Mouse (Mus musculus): ENCODE measurements at regions not wholly inside any gene's neighbourhood (a gene's known extent, or its start where the extent isn't known, plus 50 kb on each side); places are given as distances from the start of the nearest gene placed in this dataset.

GRCm38 (mm10) chr17:9848559-9849357, 179.2 kb upstream of the Pabpc6 start:
- no peak for DNase-seq

GRCm38 (mm10) chr17:9845451-9846075, 176.0 kb upstream of the Pabpc6 start:
- DNase-seq = no peak

GRCm38 (mm10) chr17:9841103-9841502, 171.6 kb upstream of the Pabpc6 start:
- no peak for DNase-seq

DNA sequence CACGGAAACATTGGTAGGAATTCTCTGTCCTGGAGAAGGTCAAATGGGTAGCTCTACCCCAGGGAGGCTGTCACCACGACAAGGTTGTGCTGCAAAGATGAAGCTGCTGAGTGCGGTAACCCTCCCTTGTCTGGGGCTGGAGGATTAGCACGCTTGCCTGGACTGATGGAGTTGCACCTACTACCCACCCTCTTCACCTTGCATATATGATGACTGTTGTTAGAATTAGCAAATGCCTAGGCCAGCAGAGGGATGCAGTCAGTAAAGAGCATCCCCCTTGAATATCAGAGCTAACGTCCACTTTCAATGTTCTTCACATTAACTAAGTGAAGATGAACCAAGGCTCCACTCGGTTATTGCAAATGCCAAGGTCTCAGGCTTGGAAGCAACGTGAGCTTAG, 169.7 kb upstream of the Pabpc6 start:
- peak; percentile 45 for DNase-seq

GRCm38 (mm10) chr17:9836995-9837842, 167.7 kb upstream of the Pabpc6 start:
- DNase-seq = peak; percentile 32

- DNase-seq = no peak
Observed at GRCm38 (mm10) chr17:9829895-9830294, 160.4 kb upstream of the Pabpc6 start.

- DNase-seq = no peak
Observed at GRCm38 (mm10) chr17:9821358-9821757, 151.8 kb upstream of the Pabpc6 start.

GRCm38 (mm10) chr17:9817056-9817455, 147.5 kb upstream of the Pabpc6 start:
- DNase-seq = no peak

DNA sequence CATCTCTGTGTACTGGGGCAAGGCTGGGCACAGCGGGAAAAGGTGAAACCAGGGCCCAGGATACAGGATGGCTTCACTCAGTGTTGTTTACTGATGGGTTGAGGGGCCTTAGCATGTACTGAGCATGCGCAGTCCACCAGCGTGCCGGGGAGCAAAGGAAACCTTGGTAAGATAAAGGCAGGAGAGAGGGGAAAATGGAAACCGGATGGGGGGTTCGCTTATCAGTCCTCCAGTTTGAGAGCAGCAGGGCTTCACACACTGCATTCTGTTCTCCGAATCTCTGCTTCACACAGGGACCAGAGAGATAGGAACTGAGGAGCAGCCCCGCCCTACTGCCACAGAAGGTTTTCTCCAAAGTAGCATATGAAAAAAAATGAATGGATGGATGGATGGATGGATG, 127.6 kb upstream of the Pabpc6 start:
- no peak for DNase-seq

DNA sequence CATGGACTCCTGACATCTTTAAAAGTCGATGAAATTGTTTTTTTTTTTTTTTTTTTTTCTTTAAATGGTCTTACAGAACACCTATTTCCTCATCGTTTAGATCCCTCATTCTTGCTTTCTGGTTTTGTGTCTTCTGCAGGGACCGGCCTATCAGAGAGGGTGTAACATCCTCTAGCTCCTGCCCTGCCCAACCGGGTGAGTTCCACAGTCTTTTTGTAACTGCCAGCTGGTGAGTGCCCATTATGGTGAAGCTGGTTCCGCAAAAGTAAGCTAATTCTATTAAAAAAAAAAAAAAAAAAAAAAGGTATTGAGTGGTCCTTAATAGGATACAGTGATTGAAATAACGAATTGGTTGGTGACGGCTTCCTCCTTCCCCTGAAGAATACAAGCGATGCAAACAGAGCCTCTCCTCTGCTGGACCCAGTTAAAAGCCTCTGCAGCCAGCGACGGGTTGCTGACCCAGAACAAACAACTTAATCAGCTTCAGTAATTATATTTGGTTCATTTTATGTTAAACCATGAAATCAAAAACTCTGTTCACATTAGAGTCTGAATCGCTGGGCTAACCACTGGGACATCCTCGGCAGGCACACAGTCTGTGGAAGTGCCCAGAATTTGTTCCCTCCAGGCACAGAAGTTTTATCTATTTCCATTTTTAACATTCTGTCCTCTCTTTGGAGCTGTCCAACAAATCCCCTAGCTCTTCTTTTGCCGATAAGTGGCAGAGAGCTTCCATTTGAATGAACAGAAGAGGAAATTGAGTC, 126.9 kb upstream of the Pabpc6 start:
- DNase-seq = no peak

GRCm38 (mm10) chr17:9778866-9779265, 109.3 kb upstream of the Pabpc6 start:
- no peak for DNase-seq

DNA sequence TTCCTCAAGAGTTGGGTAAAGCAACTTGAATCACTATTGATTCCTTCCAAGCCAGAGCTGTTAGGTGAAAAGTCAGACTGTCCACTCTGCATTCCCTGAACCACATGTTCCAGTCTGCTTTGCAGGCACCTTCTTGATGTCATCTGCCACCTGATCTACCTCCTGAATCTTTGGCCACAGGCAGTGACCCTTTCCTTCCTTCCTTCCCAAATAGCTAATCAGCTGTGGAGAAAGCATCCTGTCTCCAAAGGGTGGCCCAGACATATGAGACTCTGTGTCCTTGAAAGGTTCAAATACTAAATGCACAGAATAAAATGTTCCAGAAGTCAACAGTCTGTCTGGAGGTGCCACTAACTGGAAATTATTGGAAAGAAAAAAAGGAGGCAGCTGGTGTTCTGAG, 107.6 kb upstream of the Pabpc6 start:
- no peak for DNase-seq

DNA sequence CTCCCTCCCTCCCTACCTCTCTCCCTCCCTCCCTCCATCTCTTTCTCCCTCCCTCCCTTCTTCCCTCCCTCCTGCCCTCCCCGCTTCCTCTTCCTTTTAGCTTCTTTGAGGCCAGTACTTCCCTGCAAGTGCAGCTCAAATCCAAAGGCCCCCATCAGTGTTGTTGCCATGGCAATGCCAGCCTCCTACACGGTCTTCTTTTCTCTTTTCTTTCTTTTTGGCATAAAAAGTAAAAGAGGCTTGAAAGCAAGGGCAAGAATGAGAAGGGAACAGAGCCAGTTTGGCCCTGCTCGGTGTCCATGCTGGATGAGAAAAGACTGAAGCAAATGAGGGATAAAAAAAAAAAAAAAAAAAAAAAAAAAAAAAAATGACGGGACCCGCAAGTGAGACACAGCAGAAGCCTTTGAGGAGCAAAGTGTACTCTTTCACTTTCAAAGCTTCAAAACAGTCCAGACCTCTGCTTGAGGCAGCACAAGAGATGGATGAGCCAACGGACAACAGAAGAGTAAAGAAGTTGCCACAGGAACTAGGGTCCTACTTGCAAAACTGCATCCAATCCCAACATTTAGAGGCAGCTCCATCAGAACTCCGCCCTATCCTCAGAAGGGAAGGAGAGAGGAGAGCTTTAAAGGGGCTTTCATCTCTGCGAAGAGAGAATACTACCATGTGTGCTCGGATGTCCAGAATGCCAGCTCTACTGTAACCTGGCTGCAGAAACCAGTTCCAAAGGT, 106.9 kb upstream of the Pabpc6 start:
- DNase-seq = no peak

DNA sequence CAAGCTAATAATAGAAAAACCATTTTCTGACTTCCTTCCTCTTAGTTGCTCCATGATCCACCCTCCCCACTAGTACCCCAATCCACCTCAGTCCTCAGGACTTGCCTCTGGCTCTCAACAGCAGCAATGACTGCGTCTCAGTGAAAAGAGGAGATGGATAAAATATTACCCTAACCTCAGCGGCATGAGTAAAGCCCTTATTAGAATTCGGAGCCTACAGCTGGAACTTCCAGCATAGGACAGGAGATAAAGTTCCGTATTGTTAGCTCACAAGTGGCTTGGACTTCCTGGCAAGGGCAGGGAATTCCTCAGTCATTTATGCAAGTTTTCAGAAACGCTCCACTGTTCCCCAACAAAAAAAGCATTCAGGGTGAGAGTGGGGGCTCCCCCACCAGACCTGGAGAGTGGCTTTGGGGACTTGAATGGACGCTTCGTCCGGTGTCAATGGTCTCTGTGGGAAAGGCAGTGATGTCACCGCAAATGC, 106.2 kb upstream of the Pabpc6 start:
- no peak for DNase-seq

DNA sequence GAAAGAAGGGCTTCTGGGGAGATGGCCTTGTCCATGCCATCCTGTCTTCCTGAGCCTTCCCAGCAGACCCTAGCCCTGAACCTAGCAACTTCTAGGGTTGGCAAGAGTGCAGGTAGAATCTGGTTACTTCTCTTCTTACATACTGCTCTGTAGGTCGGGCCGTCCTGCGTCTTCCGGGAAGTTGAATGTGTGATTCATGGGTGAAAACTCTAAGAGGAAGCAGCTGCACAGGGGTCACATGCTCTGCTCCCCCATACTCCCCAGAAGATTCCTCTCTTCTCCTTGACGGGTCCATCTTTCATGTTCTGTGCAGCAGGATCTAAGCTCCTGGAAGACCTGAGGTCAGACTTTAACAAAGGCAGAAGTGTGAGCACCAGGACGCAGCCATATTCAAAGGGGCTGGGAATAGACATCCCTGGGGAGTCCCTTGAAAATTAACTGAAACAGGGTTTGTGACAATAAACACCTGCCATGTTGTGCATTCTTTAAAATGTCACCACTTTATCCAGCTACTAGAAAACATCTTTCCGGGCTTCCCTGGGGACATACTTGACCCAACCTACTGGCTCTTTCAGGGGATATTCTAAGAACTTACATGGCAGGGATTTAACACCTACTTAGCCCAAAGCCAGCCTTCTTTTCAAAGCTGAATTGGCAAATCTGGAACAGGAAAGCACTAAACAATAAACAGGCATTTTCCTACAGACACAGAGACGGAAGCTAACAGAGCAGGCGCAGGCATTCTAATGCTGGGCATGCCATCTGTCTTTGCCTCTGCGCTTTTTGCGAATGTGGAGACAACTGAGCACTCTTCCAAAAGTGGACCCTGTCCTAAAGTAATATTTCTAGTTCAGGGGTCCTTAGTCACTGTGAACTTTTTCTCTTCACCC, 105.5 kb upstream of the Pabpc6 start:
- DNase-seq = no peak

GRCm38 (mm10) chr17:9773744-9774143, 104.2 kb upstream of the Pabpc6 start:
- no peak for DNase-seq

DNA sequence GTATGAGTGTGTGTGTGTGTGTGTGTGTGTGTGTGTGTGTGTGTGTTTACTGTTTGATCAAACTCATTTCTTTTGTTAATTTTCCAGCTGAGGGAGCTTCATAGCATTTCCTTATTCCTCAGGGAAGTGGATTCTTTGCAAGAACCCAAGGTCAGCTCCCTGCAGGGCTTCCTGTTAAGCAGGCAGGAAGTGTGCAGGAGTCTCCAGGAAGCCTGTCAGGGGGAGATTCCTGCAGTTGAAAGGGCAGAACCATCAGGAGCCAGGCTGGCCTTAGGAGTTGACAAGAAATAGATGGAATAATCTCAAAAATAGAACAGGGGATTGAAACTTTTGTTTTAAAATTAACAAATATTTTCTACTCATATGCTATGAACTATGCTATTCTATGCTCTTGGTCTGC, 98.8 kb upstream of the Pabpc6 start:
- peak; percentile 39 for DNase-seq

GRCm38 (mm10) chr17:9765680-9766250, 96.2 kb upstream of the Pabpc6 start:
- no peak for DNase-seq

DNA sequence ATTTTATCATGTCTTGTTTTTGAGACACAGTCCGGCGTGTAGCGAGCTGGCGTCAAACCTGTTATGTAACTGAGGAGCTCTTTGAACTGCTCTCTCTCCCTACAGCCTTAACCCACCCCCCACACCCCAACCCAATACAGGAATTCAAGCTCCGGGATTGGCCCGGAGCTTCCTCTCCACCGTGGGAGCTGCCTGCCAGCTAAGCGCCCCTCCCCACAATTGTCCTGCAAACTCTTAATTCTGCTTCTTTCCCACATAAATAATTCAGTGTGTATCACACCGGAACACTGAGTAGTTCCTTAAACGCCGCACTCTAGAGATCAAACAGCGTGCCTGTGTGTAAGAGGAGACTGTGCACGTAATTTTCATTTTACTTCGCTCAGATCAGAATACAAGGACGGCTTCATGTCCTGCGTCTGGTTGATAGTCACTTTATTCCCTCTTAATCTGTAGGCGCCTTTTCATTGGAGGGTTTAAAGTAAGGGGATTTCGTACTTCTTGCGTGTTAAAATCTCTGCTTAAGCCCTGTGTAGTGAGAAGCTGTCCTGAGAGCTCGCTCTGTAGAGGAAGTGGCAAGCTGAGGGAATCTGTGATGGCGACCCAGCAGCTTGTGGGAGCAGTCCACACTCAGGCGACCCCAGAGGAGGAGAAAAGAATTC, 95.3 kb upstream of the Pabpc6 start:
- peak; percentile 53 for DNase-seq

All from adrenal gland, adult 2 months (tissue).